Mouse (Mus musculus) thymus, adult 2 months (tissue): ENCODE results near the gene Rbm33.

Experiments used
- CTCF ChIP-seq: fragments of 200-500 bp; IDR thresholded peaks from 2 replicates; pipeline ENCODE4 v1.5.1; 2012; ENCODE audit warnings: mild to moderate bottlenecking, control low read depth, low read length, moderate library complexity, borderline replicate concordance; ENCODE audit not compliant: control insufficient read depth, poor library complexity, insufficient read depth; ENCODE audit errors: extremely low read depth
- POLR2A ChIP-seq: fragments of 200-500 bp; IDR thresholded peaks from 2 replicates; pipeline ENCODE4 v1.6.1; 2012; ENCODE audit warnings: mild to moderate bottlenecking, low read length, control low read depth, moderate library complexity; ENCODE audit not compliant: control insufficient read depth, poor library complexity, insufficient read depth; ENCODE audit errors: extremely low read depth

- TF ChIP-seq CTCF (no peak), POLR2A (no peak)
Observed at GRCm38 (mm10) chr5:28316151-28316721, 685 bp upstream of the Rbm33 start.
